10 mouse cellular contexts compared by ENCODE assay signal in the genomic region with DNA sequence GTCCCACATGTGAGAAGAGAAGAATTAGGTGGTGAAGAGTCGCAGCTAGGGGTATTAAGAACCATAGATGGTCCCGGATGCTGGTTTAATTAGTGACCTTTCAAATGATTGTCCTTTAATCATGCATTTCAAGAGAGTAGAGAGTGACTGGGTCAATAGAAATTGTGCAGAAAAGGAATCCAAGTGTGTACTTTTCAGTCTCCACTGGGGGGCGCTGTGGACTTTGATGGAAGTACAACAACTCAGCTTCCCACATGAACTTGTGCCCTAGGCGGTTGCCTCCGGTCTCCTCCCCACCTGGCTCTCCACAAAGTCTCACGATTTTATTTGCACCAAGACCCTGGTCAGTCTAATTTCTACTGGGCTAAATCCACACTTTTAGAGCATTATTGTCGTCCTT.
DNase-seq lines count a peak whose midpoint lies in the region; ATAC-seq and TF ChIP-seq lines count a peak whose summit lies in the region.
"Had no signal": no experiment of that assay in that cellular context is flagged by ENCODE, and none has a peak within 500 bp of the region (broad histone marks: within the 10 kb centered on the region; RNA-seq: fewer than 3 reads in every experiment).

No protein-coding gene starts in this region.

- no peak for TF ChIP-seq POLR2A in kidney, adult 2 months (IDR thresholded peaks at IDR 0.05; ENCODE audit: low read depth, low read length)

- H3K27me3 ChIP-seq in kidney, adult 2 months (replicated peaks; ENCODE audit: control insufficient read depth, insufficient read depth, low read length): no peaks in the 10 kb centered on the region
- no peaks in the 10 kb centered on the region for H3K27me3 ChIP-seq in kidney, embryonic 16.5 days (ENCODE audit: insufficient read depth, low read length)

- H3K36me3 ChIP-seq in kidney, adult 2 months (ENCODE audit: control insufficient read depth, insufficient read depth, low read length): no peaks in the 10 kb centered on the region
- no peaks in the 10 kb centered on the region for H3K36me3 ChIP-seq in kidney, embryonic 16.5 days (ENCODE audit: insufficient read depth, low read length)

- no peak overlapping the region for H3K27ac ChIP-seq in kidney, adult 2 months (ENCODE audit: insufficient read depth, low read depth, low read length)
- no peak overlapping the region for H3K27ac ChIP-seq in kidney, embryonic 16.5 days (ENCODE audit: low read length)

- peak; percentile 32 for TF ChIP-seq CTCF in kidney, adult 2 months (conservative IDR thresholded peaks at IDR 0.05; ENCODE audit: insufficient read depth, insufficient read length, low read depth, low read length)

- H3K9me3 ChIP-seq in kidney, embryonic 16.5 days (ENCODE audit: low read length): no peaks in the 10 kb centered on the region

- H3K4me2 ChIP-seq in kidney, embryonic 16.5 days (replicated peaks; ENCODE audit: low read depth, low read length): no peak overlapping the region

- H3K4me3 ChIP-seq in kidney, adult 2 months (ENCODE audit: insufficient read depth, low read depth, low read length): no peak overlapping the region
- no peak overlapping the region for H3K4me3 ChIP-seq in kidney, embryonic 16.5 days (ENCODE audit: low read length)
- H3K4me3 ChIP-seq: erythroblast, embryonic 14.5 days; myocyte had no signal

- no peaks in the 10 kb centered on the region for H3K4me1 ChIP-seq in kidney, adult 2 months (ENCODE audit: control insufficient read depth, insufficient read depth, low read length)
- no peaks in the 10 kb centered on the region for H3K4me1 ChIP-seq in kidney, embryonic 16.5 days (ENCODE audit: insufficient read depth, low read length)

- 27% methylated on average over 7 of the region's 7 CpGs for WGBS in kidney, adult 2 months
- WGBS in kidney, embryonic 16.5 days: 35% methylated on average over 7 of the region's 7 CpGs

- ATAC-seq in kidney, embryonic 16.5 days (ENCODE audit: low FRiP score, low TSS enrichment): no peak
- no peak for ATAC-seq in erythroblast, adult 5-6 weeks (replicated peaks; ENCODE audit: low FRiP score, poor library complexity, severe bottlenecking)

- no peak overlapping the region for H3K9ac ChIP-seq in kidney, embryonic 16.5 days (replicated peaks; ENCODE audit: low read length)

- intact Hi-C loops in heart, postnatal 14 days (cut with DNase I): loop anchor here (2.0 to 5.0 kb wide), 3 partner anchors 60 to 510 kb away; no protein-coding TSS in a partner anchor
- intact Hi-C loops in left cerebral cortex, postnatal 10 days (cut with DNase I): no loop called here

- DNase-seq in kidney, adult 2 months: peak; percentile 62
- peak; percentile 85 for DNase-seq in R1 (ENCODE audit: low read depth, low spot score)
- peak; percentile 46 to 57 for DNase-seq in cerebellum, postnatal 36 days
- peak; percentile 76 to 83 for DNase-seq in heart, postnatal 14 days
- peak; percentile 34 to 83 for DNase-seq in left cerebral cortex, postnatal 10 days (ENCODE audit: extremely low spot score in 1 of 2, low spot score in 2 of 2)
- DNase-seq in retina, postnatal 1 day: peak; percentile 72
